Mouse (Mus musculus) small intestine, adult 2 months (tissue): ENCODE data around the gene Prrt2. TPM values are rescaled to one million over a fixed set of nuclear protein-coding genes. Genes with fewer than 3 reads are reported as not detected.

Experiments
- H3K27ac ChIP-seq: fragments of 200-500 bp; 2 replicates; pipeline ENCODE4 v1.5.1; 2012; ENCODE audit warnings: low read depth, low read length, control low read depth, inconsistent platforms; ENCODE audit not compliant: insufficient read depth
- H3K27me3 ChIP-seq: fragments of 200-500 bp; 2 replicates; pipeline ENCODE4 v1.6.1; 2012; ENCODE audit warnings: mild to moderate bottlenecking, moderate library complexity, low read length, inconsistent platforms; ENCODE audit not compliant: control insufficient read depth, insufficient read depth
- H3K36me3 ChIP-seq: fragments of 200-500 bp; 2 replicates; pipeline ENCODE4 v1.6.1; 2012; ENCODE audit warnings: mild to moderate bottlenecking, low read length, control low read depth, inconsistent platforms; ENCODE audit not compliant: control insufficient read depth, insufficient read depth
- H3K4me1 ChIP-seq: fragments of 200-500 bp; 2 replicates; pipeline ENCODE4 v1.6.1; 2012; ENCODE audit warnings: low read length, inconsistent platforms, mixed read lengths; ENCODE audit not compliant: control insufficient read depth, insufficient read depth, insufficient read length
- H3K4me3 ChIP-seq: fragments of 200-500 bp; 2 replicates; pipeline ENCODE4 v1.5.1; 2012; ENCODE audit warnings: low read depth, mild to moderate bottlenecking, control low read depth, inconsistent platforms, low read length, moderate library complexity
- CTCF ChIP-seq: fragments of 200-500 bp; IDR thresholded peaks from 2 replicates; pipeline ENCODE4 v1.5.1; 2012; ENCODE audit warnings: low read depth, mild to moderate bottlenecking, control low read depth, inconsistent platforms, low read length, moderate library complexity, mixed read lengths; ENCODE audit not compliant: insufficient replicate concordance, insufficient read length; ENCODE audit errors: extremely low read depth
- POLR2A ChIP-seq: fragments of 200-500 bp; IDR thresholded peaks from 2 replicates; pipeline ENCODE4 v1.6.1; 2012; ENCODE audit warnings: low read depth, mild to moderate bottlenecking, control low read depth, inconsistent platforms, low read length, moderate library complexity
- WGBS: fragments of 180-500 bp; shearing (Covaris S2); methylation state at CpG from one replicate; pipeline ENCODE4 v1.1.7; 2018; 5-methylcytosine and 5-hydroxymethylcytosine counted together
- polyA plus RNA-seq: library from polyadenylated mRNA; depleted of rRNA; stranded (reverse); fragments of >200 nt; gene quantifications from 2 replicates; pipeline ENCODE4 v1.2.3, GENCODE M21; 2012

The Prrt2 gene
- polyA plus RNA-seq, 1 experiment = 2.7 TPM

GRCm38 (mm10) chr7:127011051-127011450 lies 10.0 kb downstream of the Prrt2 start:
- Histone ChIP-seq H3K4me1 (peaks cover 49% of the 10 kb centered on the region), H3K27me3 (no peaks in the 10 kb centered on the region), H3K4me3 (no peak overlapping the region), H3K27ac (peak overlapping the region; percentile 11; the same call in 1 of the 2 replicates), H3K36me3 (peaks cover 9% of the 10 kb centered on the region)
- whole genome bisulfite sequencing = 84% methylated on average over 2 of the region's 2 CpGs
- no peak for TF ChIP-seq CTCF
- TF ChIP-seq POLR2A = no peak

- H3K4me3 ChIP-seq = peak overlapping the region; percentile 24
- peaks cover 8% of the 10 kb centered on the region for H3K36me3 ChIP-seq
- H3K27me3 ChIP-seq = no peaks in the 10 kb centered on the region
- no peak for TF ChIP-seq CTCF
- TF ChIP-seq POLR2A = no peak
- peaks cover 45% of the 10 kb centered on the region for H3K4me1 ChIP-seq
- H3K27ac ChIP-seq = peak overlapping the region; percentile 97
- WGBS = 49% methylated on average over 17 of the region's 17 CpGs
These were observed 11.5 kb downstream of the Prrt2 start for GRCm38 (mm10) chr7:127009307-127010085.

- peaks cover 46% of the 10 kb centered on the region for H3K4me1 ChIP-seq
- peak overlapping the region; percentile 22; the same call in 1 of the 2 replicates for H3K4me3 ChIP-seq
- TF ChIP-seq CTCF (no peak), POLR2A (peak; percentile 35; the same call in 1 of the 2 replicates)
- 20% methylated on average over 9 of the region's 9 CpGs for WGBS
- H3K27me3 ChIP-seq = no peaks in the 10 kb centered on the region
- peak overlapping the region; percentile 97 for H3K27ac ChIP-seq
- peaks cover 8% of the 10 kb centered on the region for H3K36me3 ChIP-seq
These were observed 12.6 kb downstream of the Prrt2 start for GRCm38 (mm10) chr7:127008239-127009019.

- 82% methylated on average over 6 of the region's 6 CpGs for WGBS
- H3K27ac ChIP-seq = peak overlapping the region; percentile 97; the same call in 1 of the 2 replicates
These were observed 13.5 kb downstream of the Prrt2 start for GRCm38 (mm10) chr7:127007313-127008024.

GRCm38 (mm10) chr7:127004122-127004875 lies 16.7 kb downstream of the Prrt2 start:
- Histone ChIP-seq H3K27ac (peak overlapping the region; percentile 17), H3K27me3 (no peaks in the 10 kb centered on the region), H3K4me3 (no peak overlapping the region), H3K36me3 (peaks cover 24% of the 10 kb centered on the region), H3K4me1 (peaks cover 22% of the 10 kb centered on the region)
- TF ChIP-seq POLR2A (no peak), CTCF (no peak)
- WGBS = 43% methylated on average over 4 of the region's 4 CpGs

More at GRCm38 (mm10) chr7:127007313-127008024, 13.5 kb downstream of the Prrt2 start:
- Histone ChIP-seq H3K27me3 (no peaks in the 10 kb centered on the region), H3K4me3 (no peak overlapping the region), H3K4me1 (peaks cover 37% of the 10 kb centered on the region), H3K36me3 (peaks cover 8% of the 10 kb centered on the region)
- no peak for TF ChIP-seq POLR2A
- no peak for TF ChIP-seq CTCF

- Histone ChIP-seq H3K4me1 (peaks cover 16% of the 10 kb centered on the region; the same call in 1 of the 2 replicates), H3K36me3 (peaks cover 30% of the 10 kb centered on the region), H3K27me3 (no peaks in the 10 kb centered on the region), H3K4me3 (peak overlapping the region; percentile 17; the same call in 1 of the 2 replicates), H3K27ac (peak overlapping the region; percentile 43)
- 38% methylated on average over 5 of the region's 5 CpGs for WGBS
- TF ChIP-seq CTCF (no peak), POLR2A (no peak)
These were observed 17.4 kb downstream of the Prrt2 start for GRCm38 (mm10) chr7:127003620-127004019.
